Mouse (Mus musculus) bone marrow macrophage, adult 2 months (primary cell): ENCODE results near the gene Gm13695.
"Not testable (repeated sequence)": the region's sequence is repeated elsewhere in the genome, so short reads cannot be mapped to it uniquely, and the experiment has no call there.

Experiments used
- CTCF ChIP-seq: IDR thresholded peaks from 2 replicates; pipeline ENCODE4 v1.5.1; 2012; ENCODE audit warnings: low read depth, mild to moderate bottlenecking, low read length, moderate library complexity
- POLR2A ChIP-seq: IDR thresholded peaks from 2 replicates; pipeline ENCODE4 v1.6.1; 2012; ENCODE audit warnings: mild to moderate bottlenecking, low read depth, low read length, borderline replicate concordance

GRCm38 (mm10) chr2:83994526-83994925 is 27.4 kb downstream of the Gm13695 start:
- not testable (repeated sequence) for TF ChIP-seq CTCF, POLR2A
